Mouse (Mus musculus) myocyte (in vitro differentiated cells): Measurements from ENCODE around the gene Shank3.

ENCODE experiments used
- MYOD1 ChIP-seq, 3 experiments: IDR thresholded peaks; one replicate each; pipeline ENCODE4 v1.6.1; 2011; ENCODE audit warnings: control low read depth in 2 of 3, low read depth in 2 of 3, mild to moderate bottlenecking in 2 of 3, moderate library complexity in 1 of 3; ENCODE audit not compliant: insufficient read length in 2 of 3, control insufficient read depth in 1 of 3
- POLR2A ChIP-seq: IDR thresholded peaks from one replicate; pipeline ENCODE4 v1.6.1; 2011; ENCODE audit warnings: low read depth, mild to moderate bottlenecking, control low read depth, moderate library complexity; ENCODE audit not compliant: insufficient read length

DNA sequence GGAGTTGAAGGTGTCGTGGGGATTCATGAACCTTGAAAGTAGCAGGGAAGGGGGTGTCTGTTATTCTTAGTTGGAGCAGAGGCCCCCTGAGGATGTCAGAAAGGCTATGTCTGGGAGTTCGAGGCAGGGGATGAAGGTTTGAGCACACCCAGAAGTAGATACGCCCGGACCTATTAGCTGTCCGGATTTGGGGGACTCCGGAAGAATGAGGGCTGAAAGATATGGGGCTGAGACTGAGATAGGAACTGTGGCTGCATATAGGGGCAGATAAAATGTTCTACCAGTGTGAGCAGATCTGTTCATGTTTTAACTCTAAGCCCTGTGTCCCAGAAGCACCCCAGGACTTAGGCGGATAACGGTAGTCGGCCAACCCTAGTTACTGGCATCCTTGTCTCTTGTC is 5.4 kb downstream of the Shank3 start:
- TF ChIP-seq POLR2A (no peak), MYOD1 (IDR thresholded peaks at IDR 0.05; ENCODE audit: control insufficient read depth in 1 of 3, insufficient read length in 2 of 3, low read depth in 2 of 3) (no peak)
